Mouse (Mus musculus): Measurements from ENCODE around the gene Chchd3. TPM values are rescaled to one million over a fixed set of nuclear protein-coding genes. Genes with fewer than 3 reads are reported as not detected.

Chchd3 gene
- total RNA-seq, 2 experiments from 2014 or later, result 444 to 445 TPM

- intact Hi-C loops (cut with DNase I), result no loop called here
- DNase-seq, result no peak
These were observed 119.8 kb downstream of the Chchd3 start for GRCm38 (mm10) chr6:32940299-32940698.

- intact Hi-C loops (cut with DNase I), result no loop called here
- no peak for DNase-seq
These were observed 122.4 kb downstream of the Chchd3 start for GRCm38 (mm10) chr6:32937643-32938042.

- no peak for DNase-seq
- intact Hi-C loops (cut with DNase I), result no loop called here
These were observed 123.3 kb downstream of the Chchd3 start for GRCm38 (mm10) chr6:32936794-32937193.

- DNase-seq, result no peak
- intact Hi-C loops (cut with DNase I), result no loop called here
These were observed 123.7 kb downstream of the Chchd3 start for GRCm38 (mm10) chr6:32936365-32936764.

GRCm38 (mm10) chr6:32935576-32935975 lies 124.5 kb downstream of the Chchd3 start:
- no peak for DNase-seq
- intact Hi-C loops (cut with DNase I), result no loop called here

- no peak for DNase-seq
- intact Hi-C loops (cut with DNase I), result no loop called here
These were observed 128.8 kb downstream of the Chchd3 start for GRCm38 (mm10) chr6:32931106-32931770.

- intact Hi-C loops (cut with DNase I), result no loop called here
- no peak for DNase-seq
These were observed 137.7 kb downstream of the Chchd3 start for GRCm38 (mm10) chr6:32922391-32922790.

GRCm38 (mm10) chr6:32920091-32920490 lies 140.0 kb downstream of the Chchd3 start:
- intact Hi-C loops (cut with DNase I), result no loop called here
- no peak for DNase-seq

- DNase-seq, result no peak
- intact Hi-C loops (cut with DNase I), result no loop called here
These were observed 149.4 kb downstream of the Chchd3 start for GRCm38 (mm10) chr6:32910692-32911091.

GRCm38 (mm10) chr6:32899061-32899460 lies 161.0 kb downstream of the Chchd3 start:
- intact Hi-C loops (cut with DNase I), result no loop called here
- DNase-seq, result no peak

GRCm38 (mm10) chr6:32894100-32894499 lies 166.0 kb downstream of the Chchd3 start:
- no peak for DNase-seq

GRCm38 (mm10) chr6:32890726-32891125 lies 169.3 kb downstream of the Chchd3 start:
- DNase-seq, result no peak
- intact Hi-C loops (cut with DNase I), result no loop called here

More at GRCm38 (mm10) chr6:32894100-32894499, 166.0 kb downstream of the Chchd3 start:
- intact Hi-C loops (cut with DNase I), result no loop called here

- DNase-seq, result no peak
- intact Hi-C loops (cut with DNase I), result no loop called here
These were observed 171.0 kb downstream of the Chchd3 start for GRCm38 (mm10) chr6:32888894-32889529.

- peak; percentile 12 to 17 for DNase-seq
- intact Hi-C loops (cut with DNase I), result no loop called here
These were observed 181.5 kb downstream of the Chchd3 start for GRCm38 (mm10) chr6:32878586-32878985.

GRCm38 (mm10) chr6:32874176-32874575 lies 185.9 kb downstream of the Chchd3 start:
- DNase-seq, result no peak
- intact Hi-C loops (cut with DNase I), result no loop called here

- intact Hi-C loops (cut with DNase I), result no loop called here
- DNase-seq, result no peak
These were observed 187.3 kb downstream of the Chchd3 start for GRCm38 (mm10) chr6:32872805-32873204.

GRCm38 (mm10) chr6:32850960-32851359 lies 209.1 kb downstream of the Chchd3 start:
- DNase-seq, result no peak
- intact Hi-C loops (cut with DNase I), result no loop called here

- intact Hi-C loops (cut with DNase I), result no loop called here
- DNase-seq, result no peak
These were observed 211.1 kb downstream of the Chchd3 start for GRCm38 (mm10) chr6:32848974-32849373.

- no peak for DNase-seq
- intact Hi-C loops (cut with DNase I), result no loop called here
These were observed 214.6 kb downstream of the Chchd3 start for GRCm38 (mm10) chr6:32845463-32845862.

GRCm38 (mm10) chr6:32837939-32838301 lies 222.1 kb downstream of the Chchd3 start:
- intact Hi-C loops (cut with DNase I), result no loop called here
- DNase-seq, result no peak

GRCm38 (mm10) chr6:32837165-32837938 lies 222.7 kb downstream of the Chchd3 start:
- intact Hi-C loops (cut with DNase I), result no loop called here
- peak in 1 of 2 experiments; percentile 9 for DNase-seq

All from heart, postnatal 10 days (tissue).